Mouse (Mus musculus) stomach, embryonic 14.5 days (tissue): ENCODE measurements at regions not wholly inside any gene's neighbourhood (a gene's known extent, or its start where the extent isn't known, plus 50 kb on each side); places are given as distances from the start of the nearest gene placed in this dataset.

ENCODE experiments used
- ATAC-seq: fragments of 200-750 bp; cut with Nextera tagmentation; 2 replicates; pipeline ENCODE4 v1.8.0; 2017; ENCODE audit warnings: low read depth, moderate TSS enrichment; ENCODE audit not compliant: insufficient number of reproducible peaks, insufficient read depth, low FRiP score
- H3K27ac ChIP-seq: fragments of 300-500 bp; sonication (generic); 2 replicates; pipeline ENCODE4 v1.5.1; 2014; ENCODE audit warnings: mild to moderate bottlenecking, low read length, moderate library complexity, mixed read lengths
- H3K27me3 ChIP-seq: fragments of 300-500 bp; sonication (generic); 2 replicates; pipeline ENCODE4 v1.6.1; 2014; ENCODE audit warnings: low read length, control low read depth, mixed read lengths; ENCODE audit not compliant: control insufficient read depth, insufficient read depth
- H3K36me3 ChIP-seq: fragments of 300-500 bp; sonication (generic); 2 replicates; pipeline ENCODE4 v1.6.1; 2014; ENCODE audit warnings: mild to moderate bottlenecking, control low read depth, low read length, moderate library complexity, mixed read lengths; ENCODE audit not compliant: control insufficient read depth, insufficient read depth
- H3K4me1 ChIP-seq: fragments of 300-500 bp; sonication (generic); 2 replicates; pipeline ENCODE4 v1.6.1; 2014; ENCODE audit warnings: low read length, control low read depth, mixed read lengths; ENCODE audit not compliant: control insufficient read depth, insufficient read depth
- H3K4me2 ChIP-seq: fragments of 300-500 bp; sonication (generic); replicated peaks from 2 replicates; pipeline ENCODE4 v1.6.1; 2014; ENCODE audit warnings: low read depth, low read length, control low read depth
- H3K4me3 ChIP-seq: fragments of 300-500 bp; sonication (generic); 2 replicates; pipeline ENCODE4 v1.5.1; 2014; ENCODE audit warnings: low read depth, low read length, control low read depth
- H3K9ac ChIP-seq: fragments of 300-500 bp; sonication (generic); replicated peaks from 2 replicates; pipeline ENCODE4 v1.6.1; 2014; ENCODE audit warnings: low read depth, mild to moderate bottlenecking, control low read depth, low read length, moderate library complexity, mixed read lengths
- H3K9me3 ChIP-seq: fragments of 300-500 bp; sonication (generic); 2 replicates; pipeline ENCODE4 v1.6.1; 2016; ENCODE audit warnings: low read depth, low read length, control low read depth; ENCODE audit not compliant: control insufficient read depth
- WGBS: fragments of 180-500 bp; shearing (Covaris S2); extraction: QIAGEN DNeasy Blood & Tissue Kit; methylation state at CpG from one replicate; pipeline ENCODE4 v1.1.7; 2014; 5-methylcytosine and 5-hydroxymethylcytosine counted together

GRCm38 (mm10) chr13:102176456-102176855, 408.4 kb upstream of the Pik3r1 start:
- WGBS, result 33% methylated on average over 2 of the region's 2 CpGs
- Histone ChIP-seq H3K36me3 (no peaks in the 10 kb centered on the region), H3K4me2 (no peak overlapping the region), H3K9me3 (no peaks in the 10 kb centered on the region), H3K27ac (no peak overlapping the region), H3K9ac (no peak overlapping the region), H3K4me3 (no peak overlapping the region), H3K27me3 (no peaks in the 10 kb centered on the region), H3K4me1 (no peaks in the 10 kb centered on the region)
- no peak for ATAC-seq

DNA sequence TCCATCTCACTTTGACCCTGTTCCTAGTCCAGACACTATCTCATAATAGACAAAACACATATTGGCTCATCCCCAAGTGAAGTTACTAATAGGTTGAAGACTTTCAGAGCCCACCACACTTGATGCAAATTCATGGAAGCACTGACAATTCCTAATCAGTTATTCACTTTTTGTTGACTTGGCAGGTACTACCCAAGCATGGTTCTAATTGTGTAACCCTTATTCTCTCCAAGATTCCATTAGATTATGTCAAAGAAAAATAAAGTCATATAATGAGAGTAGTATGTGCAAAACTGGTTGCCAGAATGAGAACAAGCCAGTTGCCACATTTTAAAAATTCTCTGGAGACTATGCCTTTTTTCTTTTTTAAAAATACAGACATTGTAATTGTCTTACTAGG, 426.7 kb upstream of the Pik3r1 start:
- Histone ChIP-seq H3K27ac (no peak overlapping the region), H3K4me3 (no peak overlapping the region), H3K36me3 (no peaks in the 10 kb centered on the region), H3K4me2 (no peak overlapping the region), H3K9me3 (no peaks in the 10 kb centered on the region), H3K27me3 (no peaks in the 10 kb centered on the region), H3K4me1 (no peaks in the 10 kb centered on the region), H3K9ac (no peak overlapping the region)
- no peak for ATAC-seq

DNA sequence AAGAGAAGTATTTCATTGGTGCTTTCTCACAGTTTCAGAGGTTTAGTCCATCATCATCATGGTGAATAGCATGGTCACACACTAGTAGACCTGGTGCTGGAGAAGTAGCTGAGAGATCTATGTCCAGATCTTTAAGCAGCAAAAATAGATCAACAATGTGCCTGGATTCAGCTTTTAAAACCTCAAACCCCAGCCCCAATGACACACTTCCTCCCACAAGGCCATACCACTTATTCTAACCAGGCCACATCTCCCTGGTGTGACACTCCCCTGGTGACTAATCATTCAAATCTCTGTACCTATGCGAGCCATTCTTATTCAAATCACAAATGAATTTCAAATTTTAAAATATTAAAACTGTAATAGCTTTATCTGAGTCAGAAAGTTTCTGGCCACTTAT, 434.3 kb upstream of the Pik3r1 start:
- no peak for ATAC-seq
- Histone ChIP-seq H3K4me1 (no peaks in the 10 kb centered on the region), H3K27ac (no peak overlapping the region), H3K4me3 (no peak overlapping the region), H3K36me3 (no peaks in the 10 kb centered on the region), H3K9ac (no peak overlapping the region), H3K9me3 (no peaks in the 10 kb centered on the region), H3K4me2 (no peak overlapping the region), H3K27me3 (no peaks in the 10 kb centered on the region)
- WGBS, result 96% methylated on average over 1 of the region's 1 CpGs

DNA sequence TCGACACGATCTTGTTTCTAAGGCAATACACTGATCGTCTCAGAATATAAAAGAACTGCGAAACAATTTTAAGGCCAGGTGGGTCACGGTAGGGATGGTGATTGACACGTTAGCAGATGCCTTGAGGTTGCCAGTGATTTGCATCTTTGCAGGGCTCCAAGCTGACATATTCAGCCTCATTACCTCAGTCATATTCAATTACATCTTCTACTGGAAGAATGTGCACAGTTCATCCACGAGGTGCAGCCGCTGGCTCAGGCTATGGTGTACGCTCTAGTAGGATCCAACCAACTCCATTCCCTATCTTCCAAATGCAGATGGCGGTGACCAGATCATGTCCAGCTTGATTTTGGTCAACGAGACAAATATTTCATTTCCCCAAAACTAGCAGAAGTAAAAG, 450.5 kb upstream of the Pik3r1 start:
- Histone ChIP-seq H3K9me3 (no peaks in the 10 kb centered on the region), H3K27me3 (no peaks in the 10 kb centered on the region), H3K9ac (no peak overlapping the region), H3K36me3 (no peaks in the 10 kb centered on the region), H3K4me2 (no peak overlapping the region), H3K4me3 (no peak overlapping the region), H3K4me1 (no peaks in the 10 kb centered on the region), H3K27ac (no peak overlapping the region)
- 90% methylated on average over 11 of the region's 11 CpGs for WGBS
- ATAC-seq, result no peak

GRCm38 (mm10) chr13:102231048-102231447, 462.3 kb upstream of the Cd180 start:
- H3K27me3 ChIP-seq, result no peaks in the 10 kb centered on the region
- no peaks in the 10 kb centered on the region for H3K4me1 ChIP-seq
- no peak overlapping the region for H3K27ac ChIP-seq
- no peak overlapping the region for H3K4me3 ChIP-seq
- no peak for ATAC-seq
- WGBS, result 83% methylated on average over 7 of the region's 7 CpGs
- H3K36me3 ChIP-seq, result no peaks in the 10 kb centered on the region
- no peaks in the 10 kb centered on the region for H3K9me3 ChIP-seq
- no peak overlapping the region for H3K9ac ChIP-seq
- no peak overlapping the region for H3K4me2 ChIP-seq

- no peak overlapping the region for H3K9ac ChIP-seq
- ATAC-seq, result no peak
- no peaks in the 10 kb centered on the region for H3K36me3 ChIP-seq
- no peak overlapping the region for H3K4me3 ChIP-seq
- no peak overlapping the region for H3K27ac ChIP-seq
- H3K4me1 ChIP-seq, result no peaks in the 10 kb centered on the region
- 66% methylated on average over 4 of the region's 4 CpGs for WGBS
- no peak overlapping the region for H3K4me2 ChIP-seq
- H3K27me3 ChIP-seq, result no peaks in the 10 kb centered on the region
- no peaks in the 10 kb centered on the region for H3K9me3 ChIP-seq
Measured at GRCm38 (mm10) chr13:102232291-102232936, 460.9 kb upstream of the Cd180 start.

DNA sequence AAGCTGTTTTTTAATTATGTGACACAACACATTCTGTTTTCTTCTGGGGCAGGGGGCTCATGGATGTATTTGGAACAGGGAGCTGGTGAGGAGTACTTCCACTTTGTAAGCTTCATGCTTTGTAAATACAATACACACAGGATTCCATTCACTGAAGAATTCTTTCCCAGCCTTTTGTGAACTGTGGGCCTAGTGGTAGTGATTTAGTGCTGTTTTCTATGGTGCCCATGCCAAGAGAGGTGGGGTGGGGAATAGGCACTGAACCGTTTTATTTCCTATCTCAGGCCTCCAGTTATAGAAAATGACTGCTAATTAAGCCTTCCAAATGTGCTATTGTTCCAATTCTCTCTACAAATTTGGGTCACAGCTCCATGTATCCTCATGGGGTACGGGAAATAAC, 442.5 kb upstream of the Cd180 start:
- Histone ChIP-seq H3K27me3 (no peaks in the 10 kb centered on the region), H3K36me3 (no peaks in the 10 kb centered on the region), H3K4me2 (no peak overlapping the region), H3K27ac (no peak overlapping the region), H3K4me3 (no peak overlapping the region), H3K4me1 (no peaks in the 10 kb centered on the region), H3K9me3 (no peaks in the 10 kb centered on the region), H3K9ac (no peak overlapping the region)
- no peak for ATAC-seq
- 80% methylated on average over 2 of the region's 2 CpGs for WGBS

- Histone ChIP-seq H3K27ac (no peak overlapping the region), H3K9ac (no peak overlapping the region), H3K4me3 (no peak overlapping the region), H3K4me1 (no peaks in the 10 kb centered on the region), H3K9me3 (no peaks in the 10 kb centered on the region), H3K27me3 (no peaks in the 10 kb centered on the region), H3K36me3 (no peaks in the 10 kb centered on the region), H3K4me2 (no peak overlapping the region)
- WGBS, result 85% methylated on average over 5 of the region's 5 CpGs
- ATAC-seq, result no peak
Measured at GRCm38 (mm10) chr13:102251709-102252108, 441.6 kb upstream of the Cd180 start.
